Mouse (Mus musculus) intestine, embryonic 15.5 days (tissue): ENCODE data around the gene E030018B13Rik. TPM values are rescaled to one million over a fixed set of nuclear protein-coding genes. Genes with fewer than 3 reads are reported as not detected.

Source experiments
- ATAC-seq: fragments of 200-750 bp; cut with Nextera tagmentation; 2 replicates; pipeline ENCODE4 v1.8.0; 2017; ENCODE audit warnings: moderate TSS enrichment, moderate library complexity
- H3K27ac ChIP-seq: fragments of 300-500 bp; sonication (generic); 2 replicates; pipeline ENCODE4 v1.5.1; 2015; ENCODE audit warnings: mild to moderate bottlenecking, inconsistent platforms
- H3K27me3 ChIP-seq: fragments of 300-500 bp; sonication (generic); replicated peaks from 2 replicates; pipeline ENCODE4 v1.6.1; 2015; ENCODE audit warnings: inconsistent platforms
- H3K36me3 ChIP-seq: fragments of 300-500 bp; sonication (generic); 2 replicates; pipeline ENCODE4 v1.6.1; 2015; ENCODE audit warnings: inconsistent platforms
- H3K4me1 ChIP-seq: fragments of 300-500 bp; sonication (generic); replicated peaks from 2 replicates; pipeline ENCODE4 v1.6.1; 2015; ENCODE audit warnings: inconsistent platforms
- H3K4me2 ChIP-seq: fragments of 300-500 bp; sonication (generic); replicated peaks from 2 replicates; pipeline ENCODE4 v1.6.1; 2015; ENCODE audit warnings: mild to moderate bottlenecking, inconsistent platforms
- H3K4me3 ChIP-seq: fragments of 300-500 bp; sonication (generic); replicated peaks from 2 replicates; pipeline ENCODE4 v1.5.1; 2015; ENCODE audit warnings: inconsistent platforms
- H3K9ac ChIP-seq: fragments of 300-500 bp; sonication (generic); 2 replicates; pipeline ENCODE4 v1.6.1; 2015; ENCODE audit warnings: inconsistent platforms
- H3K9me3 ChIP-seq: fragments of 300-500 bp; sonication (generic); 2 replicates; pipeline ENCODE4 v1.6.1; 2016; ENCODE audit warnings: inconsistent platforms
- WGBS: fragments of 180-500 bp; shearing (Covaris S2); methylation state at CpG from one replicate; pipeline ENCODE4 v1.1.7; 2015; 5-methylcytosine and 5-hydroxymethylcytosine counted together
- polyA plus RNA-seq: library from polyadenylated mRNA; unstranded; fragments of >200 nt; fragmentation: Nextera tagmentation; extraction: Ambion mirVana; gene quantifications from 2 replicates; pipeline ENCODE4 v1.2.1, GENCODE M21; 2015

Gene E030018B13Rik
- polyA plus RNA-seq, 1 experiment from 2014 or later = not detected

DNA sequence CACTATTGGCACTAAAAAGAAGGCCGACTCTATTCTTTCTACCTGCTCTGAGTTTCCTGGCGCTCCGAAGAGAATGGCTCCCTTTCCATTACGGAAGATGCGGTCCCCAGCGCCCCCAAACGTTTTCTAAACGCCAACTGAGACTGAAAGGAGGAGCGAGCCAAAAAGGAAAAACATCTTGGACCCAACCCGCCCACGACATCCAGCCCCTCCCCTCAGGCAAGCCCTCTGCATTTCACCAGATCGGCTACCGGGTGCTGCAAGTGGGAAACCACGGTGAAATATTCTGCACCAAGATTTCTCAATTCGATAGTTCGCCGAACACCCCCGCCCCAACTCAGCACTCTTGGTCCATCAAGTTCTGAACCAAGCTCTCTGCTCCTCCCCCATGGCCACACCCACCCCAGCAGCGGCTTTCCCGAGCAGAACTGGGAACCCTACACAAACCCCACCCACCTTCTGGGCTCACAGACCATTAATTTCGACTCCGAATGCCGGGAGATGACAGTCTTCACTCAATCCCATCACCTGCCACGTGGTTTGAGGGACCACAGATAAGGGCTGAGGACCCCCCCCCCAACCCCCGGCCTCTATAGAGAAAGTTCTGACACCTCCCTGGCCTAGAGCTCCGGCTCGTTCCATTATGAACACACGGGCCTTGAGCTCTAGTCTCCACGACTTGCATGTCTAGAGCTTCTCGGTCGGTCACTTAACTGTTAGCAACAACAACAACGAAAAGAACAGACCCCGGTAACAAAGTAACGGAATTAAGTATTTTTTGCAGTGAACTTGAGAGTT is 19.7 kb downstream of the E030018B13Rik start:
- H3K4me2 ChIP-seq = peak overlapping the region; percentile 92
- peak overlapping the region; percentile 97 for H3K27ac ChIP-seq
- no peak for ATAC-seq
- H3K4me3 ChIP-seq = peak overlapping the region; percentile 91
- H3K9ac ChIP-seq = peak overlapping the region; percentile 94
- no peaks in the 10 kb centered on the region for H3K27me3 ChIP-seq
- H3K36me3 ChIP-seq = no peaks in the 10 kb centered on the region
- peaks cover 15% of the 10 kb centered on the region for H3K4me1 ChIP-seq
- H3K9me3 ChIP-seq = no peaks in the 10 kb centered on the region
- WGBS = 1% methylated on average over 34 of the region's 34 CpGs

DNA sequence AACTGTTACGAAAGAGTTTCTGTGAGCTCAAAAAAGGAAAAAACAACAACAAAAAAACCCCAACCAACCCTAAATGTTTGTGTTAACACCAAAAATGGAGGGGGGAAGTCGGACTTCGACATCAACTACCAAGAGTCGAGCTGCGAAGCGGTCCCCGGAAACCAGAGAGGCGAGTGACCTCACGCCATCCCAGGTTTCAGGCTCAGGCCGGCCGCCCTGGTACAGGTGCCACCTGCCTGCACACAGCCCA is 20.3 kb downstream of the E030018B13Rik start:
- H3K27me3 ChIP-seq = no peaks in the 10 kb centered on the region
- peak overlapping the region; percentile 92 for H3K4me2 ChIP-seq
- H3K9me3 ChIP-seq = no peaks in the 10 kb centered on the region
- peak overlapping the region; percentile 97 for H3K27ac ChIP-seq
- H3K4me3 ChIP-seq = peak overlapping the region; percentile 91
- H3K9ac ChIP-seq = peak overlapping the region; percentile 94
- H3K36me3 ChIP-seq = no peaks in the 10 kb centered on the region
- ATAC-seq = no peak
- H3K4me1 ChIP-seq = peaks cover 15% of the 10 kb centered on the region
- 1% methylated on average over 11 of the region's 11 CpGs for WGBS

DNA sequence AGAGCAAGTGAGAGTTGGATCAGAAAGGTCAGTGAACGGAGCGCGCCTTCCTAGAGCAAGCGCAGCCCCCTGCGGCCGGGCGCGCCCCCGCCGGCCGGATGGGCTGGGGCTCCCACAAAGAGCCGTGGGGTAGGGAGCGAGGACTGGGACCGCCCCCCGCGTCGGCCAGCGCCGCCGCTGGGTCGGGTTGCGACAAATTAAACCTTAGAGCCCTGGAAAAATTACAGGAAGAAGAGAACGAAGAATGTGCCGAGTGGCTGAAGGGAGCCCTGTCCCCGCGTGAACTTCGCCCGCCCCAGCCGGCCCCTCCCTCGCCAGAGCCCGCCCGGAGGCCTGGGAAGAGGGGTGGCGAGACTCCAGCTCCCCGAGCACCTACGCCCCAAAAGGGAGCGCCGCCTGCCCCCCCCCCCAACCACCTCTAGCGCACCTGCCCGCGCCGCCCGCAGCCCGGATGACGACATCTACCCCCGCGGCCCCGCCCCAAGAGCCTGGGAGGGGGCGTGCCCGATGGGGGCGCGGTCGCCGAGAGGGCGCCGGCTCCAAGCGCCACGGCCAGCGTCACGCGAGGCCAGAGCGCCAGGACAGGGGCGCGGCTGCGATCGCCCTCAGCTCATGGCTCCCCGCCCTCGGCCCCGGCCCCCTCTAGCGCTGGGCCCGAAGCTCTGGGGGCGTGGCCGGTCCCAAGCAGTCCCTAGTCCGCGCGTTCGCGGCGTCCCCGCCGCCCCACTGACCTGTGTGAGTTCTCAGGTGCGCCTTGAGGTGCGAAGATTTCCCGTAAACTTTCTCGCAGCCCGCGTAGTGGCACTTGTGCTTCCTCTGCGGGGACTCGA is 20.8 kb downstream of the E030018B13Rik start:
- H3K36me3 ChIP-seq = no peaks in the 10 kb centered on the region
- ATAC-seq = peak; percentile 62
- no peaks in the 10 kb centered on the region for H3K27me3 ChIP-seq
- peak overlapping the region; percentile 97 for H3K27ac ChIP-seq
- H3K4me2 ChIP-seq = peak overlapping the region; percentile 92
- WGBS = under 1% methylated on average over 85 of the region's 88 CpGs
- no peaks in the 10 kb centered on the region for H3K9me3 ChIP-seq
- peak overlapping the region; percentile 91 for H3K4me3 ChIP-seq
- peaks cover 13% of the 10 kb centered on the region for H3K4me1 ChIP-seq
- peak overlapping the region; percentile 94 for H3K9ac ChIP-seq

DNA sequence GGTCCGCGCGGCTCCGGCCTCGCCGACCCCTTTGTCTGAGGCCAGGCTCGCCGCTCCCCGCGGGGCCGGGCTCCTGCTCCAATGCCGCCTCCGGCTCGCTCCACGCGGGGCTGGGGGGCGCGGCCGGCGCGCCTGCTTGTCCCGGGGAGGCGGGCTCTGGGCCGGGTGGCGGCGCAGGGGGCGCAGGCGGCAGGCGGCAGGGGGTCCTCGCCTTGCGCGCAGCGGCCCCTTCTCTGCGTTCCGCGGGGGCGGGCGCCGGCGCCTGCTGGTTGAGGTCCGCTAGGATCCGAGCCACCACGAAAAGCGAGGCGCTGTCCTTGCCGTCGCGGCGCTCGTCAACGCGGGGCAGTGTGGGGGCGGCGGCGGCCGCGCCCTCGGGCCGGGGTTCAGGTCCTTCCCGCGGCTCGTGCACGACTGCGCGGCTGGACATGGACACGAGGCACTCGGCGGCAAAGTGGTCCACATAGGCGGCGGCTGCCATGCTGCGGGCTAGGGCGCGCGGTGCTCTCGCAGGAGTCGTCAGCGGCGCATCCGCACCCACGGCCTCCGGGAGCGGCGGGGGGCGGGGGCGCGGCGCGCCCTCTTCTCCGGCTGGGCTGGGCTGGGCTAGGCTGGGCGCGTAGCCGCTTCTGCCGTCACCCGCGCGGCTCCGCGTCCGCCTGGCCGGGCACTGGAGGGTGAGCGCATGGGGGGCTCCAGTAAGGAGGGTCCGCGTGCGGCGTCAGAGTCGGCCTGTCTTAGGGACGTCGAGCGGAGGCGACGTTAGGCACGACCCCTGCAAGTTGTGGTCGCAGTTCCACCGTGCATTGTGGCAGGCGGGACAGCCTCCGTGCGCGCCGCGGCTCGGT is 21.6 kb downstream of the E030018B13Rik start:
- H3K27ac ChIP-seq = peak overlapping the region; percentile 97
- under 1% methylated on average over 116 of the region's 121 CpGs for WGBS
- H3K4me3 ChIP-seq = peak overlapping the region; percentile 91
- ATAC-seq = peak; percentile 64
- H3K36me3 ChIP-seq = no peaks in the 10 kb centered on the region
- no peaks in the 10 kb centered on the region for H3K9me3 ChIP-seq
- H3K9ac ChIP-seq = peak overlapping the region; percentile 94
- no peaks in the 10 kb centered on the region for H3K27me3 ChIP-seq
- peaks cover 11% of the 10 kb centered on the region for H3K4me1 ChIP-seq
- peak overlapping the region; percentile 92 for H3K4me2 ChIP-seq

DNA sequence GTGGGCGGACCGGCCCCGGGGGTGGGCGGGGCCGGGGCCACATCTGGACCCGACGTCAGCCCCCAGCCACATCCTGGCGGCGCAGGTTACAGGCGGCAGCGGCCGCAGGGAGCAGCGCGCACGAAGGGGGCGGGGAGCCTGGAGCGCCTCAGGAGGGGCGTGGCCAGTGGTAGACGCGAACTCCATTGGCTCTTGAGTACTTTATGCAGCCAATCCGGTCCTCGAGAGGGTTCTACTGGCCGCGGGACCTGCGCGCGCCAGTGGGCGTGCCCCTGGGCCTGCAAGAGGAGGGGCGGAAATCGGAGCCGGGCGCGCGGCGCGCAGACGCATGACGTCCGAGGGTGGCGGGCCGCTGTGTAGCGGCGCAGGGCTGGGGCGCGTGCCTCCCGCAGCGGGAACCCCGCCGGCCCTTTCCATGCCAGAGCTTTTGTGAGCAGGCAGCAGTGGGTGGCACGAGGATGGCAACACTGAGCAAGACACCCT is 22.3 kb downstream of the E030018B13Rik start, which contains the start of gene Klf13:
Klf13 (minus strand) TSS at position 2 of the 483 bp plus-strand sequence.
- no peaks in the 10 kb centered on the region for H3K36me3 ChIP-seq
- H3K9me3 ChIP-seq = no peaks in the 10 kb centered on the region
- WGBS = under 1% methylated on average over 50 of the region's 50 CpGs
- ATAC-seq = peak; percentile 89
- H3K9ac ChIP-seq = peak within 1 kb of the TSS; percentile 94
- H3K4me1 ChIP-seq = peaks cover 11% of the 10 kb centered on the region
- H3K4me3 ChIP-seq = peak within 1 kb of the TSS; percentile 91
- H3K27me3 ChIP-seq = no peaks in the 10 kb centered on the region
- H3K4me2 ChIP-seq = peak within 1 kb of the TSS; percentile 92
- H3K27ac ChIP-seq = peak within 1 kb of the TSS; percentile 98

DNA sequence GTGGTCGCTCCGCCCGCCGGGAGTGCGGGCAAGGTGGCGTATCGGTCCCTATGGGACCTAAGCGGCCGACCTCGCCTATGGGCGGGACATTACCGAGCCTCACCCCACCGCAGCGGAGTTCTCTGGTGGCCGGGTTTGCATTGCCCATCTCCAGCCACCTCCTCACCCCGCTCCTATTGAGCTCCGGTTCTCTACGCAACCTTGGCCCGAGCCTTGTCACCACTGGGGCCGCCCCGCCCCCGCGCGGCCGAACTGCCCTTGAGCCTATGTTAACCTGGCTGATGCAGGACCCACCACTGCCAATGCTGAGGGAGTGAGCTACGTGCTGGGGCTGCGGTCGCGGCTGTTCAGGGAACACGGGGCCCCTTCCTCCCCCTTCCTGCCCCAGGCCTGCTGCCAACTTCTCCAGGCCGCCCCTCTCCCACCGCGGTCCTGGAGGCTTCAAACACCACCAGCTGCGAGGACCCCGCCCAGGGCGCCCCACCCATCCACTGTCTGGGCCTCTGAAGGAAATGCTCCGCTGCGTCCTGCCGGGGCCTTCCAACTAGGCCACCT is 22.8 kb downstream of the E030018B13Rik start:
- peak; percentile 54 for ATAC-seq
- H3K4me2 ChIP-seq = peak overlapping the region; percentile 92
- WGBS = 0% methylated on average over 39 of the region's 39 CpGs

DNA sequence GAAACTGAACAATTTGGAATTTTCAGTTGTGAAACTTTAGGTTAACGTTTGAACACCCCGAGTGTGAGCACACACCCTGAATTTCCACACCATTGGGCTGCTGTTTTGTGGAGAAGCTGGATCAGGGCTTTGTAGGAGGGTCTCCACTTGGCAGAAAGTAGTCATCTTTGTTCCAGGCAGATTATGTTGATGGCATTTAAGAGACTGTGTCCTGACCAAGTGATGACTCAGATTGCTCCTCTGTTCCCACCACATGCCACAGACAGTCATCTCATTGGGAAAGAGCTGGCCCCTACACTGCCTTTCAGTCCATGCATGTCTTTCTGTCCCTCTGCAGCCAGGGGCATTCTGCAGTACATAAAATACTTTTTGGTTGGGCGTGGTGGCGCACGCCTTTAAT is 23.7 kb downstream of the E030018B13Rik start:
- H3K4me2 ChIP-seq = peak overlapping the region; percentile 92; the same call in 1 of the 2 replicates
- H3K36me3 ChIP-seq = no peaks in the 10 kb centered on the region
- no peaks in the 10 kb centered on the region for H3K27me3 ChIP-seq
- ATAC-seq = no peak
- no peaks in the 10 kb centered on the region for H3K9me3 ChIP-seq
- peaks cover 6% of the 10 kb centered on the region; the same call in 1 of the 2 replicates for H3K4me1 ChIP-seq
- H3K4me3 ChIP-seq = no peak overlapping the region
- H3K9ac ChIP-seq = no peak overlapping the region
- H3K27ac ChIP-seq = no peak overlapping the region
- 93% methylated on average over 5 of the region's 5 CpGs for WGBS

More for the DNA sequence above, 22.8 kb downstream of the E030018B13Rik start:
- Histone ChIP-seq H3K36me3 (no peaks in the 10 kb centered on the region), H3K9me3 (no peaks in the 10 kb centered on the region), H3K4me3 (peak overlapping the region; percentile 91), H3K9ac (peak overlapping the region; percentile 74), H3K4me1 (peaks cover 10% of the 10 kb centered on the region), H3K27ac (peak overlapping the region; percentile 98), H3K27me3 (no peaks in the 10 kb centered on the region)

DNA sequence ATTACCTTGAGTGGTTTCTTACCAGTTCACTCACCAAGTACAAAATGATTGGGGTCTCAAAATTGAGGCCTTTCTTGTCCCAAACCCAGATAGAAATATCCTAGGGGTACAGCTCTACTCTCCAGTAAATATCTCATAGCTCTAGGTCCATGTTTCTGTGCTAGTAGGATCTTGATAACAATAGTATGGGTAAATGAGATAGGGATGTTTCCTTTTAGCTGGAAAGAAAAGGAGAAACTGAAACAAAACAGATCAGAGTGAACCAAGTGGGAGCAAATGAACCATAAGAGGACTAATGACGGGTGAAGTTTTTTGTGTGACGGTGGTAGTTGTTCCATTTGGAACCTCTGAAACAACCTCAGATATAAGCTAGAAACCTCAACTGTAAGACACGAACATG is 24.4 kb downstream of the E030018B13Rik start:
- H3K4me3 ChIP-seq = no peak overlapping the region
- no peak overlapping the region for H3K27ac ChIP-seq
- H3K4me2 ChIP-seq = no peak overlapping the region
- no peak for ATAC-seq
- WGBS = 93% methylated on average over 3 of the region's 3 CpGs
- no peaks in the 10 kb centered on the region for H3K9me3 ChIP-seq
- H3K9ac ChIP-seq = no peak overlapping the region
- H3K36me3 ChIP-seq = no peaks in the 10 kb centered on the region
- H3K4me1 ChIP-seq = peaks cover 6% of the 10 kb centered on the region; the same call in 1 of the 2 replicates
- no peaks in the 10 kb centered on the region for H3K27me3 ChIP-seq

DNA sequence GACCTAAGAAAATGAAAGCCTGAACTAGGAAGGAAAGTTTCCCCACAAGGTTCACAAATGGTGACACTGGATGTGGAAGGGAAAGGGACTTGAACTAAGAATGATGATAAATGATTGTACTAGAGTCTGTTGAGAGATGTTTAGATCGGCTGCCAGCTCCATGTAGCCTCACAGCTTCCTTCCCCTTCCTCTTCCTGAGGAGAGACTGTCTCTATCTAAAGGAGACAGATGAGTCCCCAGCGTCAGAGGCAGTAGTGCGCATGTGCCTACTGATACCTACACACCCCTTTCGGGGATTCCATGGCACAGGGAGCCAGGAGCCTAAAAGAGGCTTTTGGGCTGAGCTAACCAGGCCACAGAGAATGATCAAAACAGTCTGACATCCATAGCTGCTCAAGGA is 24.8 kb downstream of the E030018B13Rik start:
- Histone ChIP-seq H3K27ac (no peak overlapping the region), H3K4me3 (no peak overlapping the region), H3K36me3 (no peaks in the 10 kb centered on the region), H3K9ac (no peak overlapping the region), H3K9me3 (no peaks in the 10 kb centered on the region), H3K27me3 (no peaks in the 10 kb centered on the region), H3K4me2 (no peak overlapping the region), H3K4me1 (peaks cover 6% of the 10 kb centered on the region; the same call in 1 of the 2 replicates)
- 69% methylated on average over 4 of the region's 4 CpGs for WGBS
- ATAC-seq = no peak

DNA sequence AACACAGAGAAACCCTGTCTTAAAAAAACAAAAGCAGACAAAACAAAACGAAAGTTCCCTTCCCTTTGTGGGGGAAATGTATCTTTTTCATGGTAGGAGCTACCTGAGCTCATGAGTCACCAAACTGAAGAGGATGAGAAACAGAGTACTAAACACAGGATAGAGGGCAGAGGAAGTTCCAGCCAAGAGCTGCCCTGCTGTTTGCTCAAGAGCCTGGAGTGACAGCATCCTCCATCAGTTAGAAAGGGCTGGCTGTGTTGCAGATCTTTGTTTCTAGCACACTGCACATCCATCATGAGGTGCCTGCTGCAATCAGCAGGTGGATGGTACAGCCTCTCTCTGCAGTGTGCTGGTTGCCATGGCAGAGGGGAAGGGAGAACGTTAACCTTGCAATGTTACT is 27.3 kb downstream of the E030018B13Rik start:
- H3K36me3 ChIP-seq = no peaks in the 10 kb centered on the region

More for the DNA sequence above, 27.3 kb downstream of the E030018B13Rik start:
- no peak overlapping the region for H3K27ac ChIP-seq
- WGBS = 53% methylated on average over 2 of the region's 2 CpGs
- H3K4me1 ChIP-seq = peaks cover 6% of the 10 kb centered on the region; the same call in 1 of the 2 replicates
- H3K9me3 ChIP-seq = no peaks in the 10 kb centered on the region
- H3K4me3 ChIP-seq = no peak overlapping the region
- no peak overlapping the region for H3K4me2 ChIP-seq
- no peak for ATAC-seq
- no peak overlapping the region for H3K9ac ChIP-seq
- no peaks in the 10 kb centered on the region for H3K27me3 ChIP-seq
